Mouse (Mus musculus) heart, postnatal 0 days (tissue): ENCODE measurements around the gene Trappc6a. TPM values are rescaled to one million over a fixed set of nuclear protein-coding genes. Genes with fewer than 3 reads are reported as not detected.

ENCODE experiments used
- ATAC-seq: fragments of 200-750 bp; cut with Nextera tagmentation; 2 replicates; pipeline ENCODE4 v1.8.0; 2017; ENCODE audit warnings: low read depth, moderate number of reproducible peaks, moderate library complexity; ENCODE audit not compliant: insufficient read depth
- DNase-seq: peaks from one replicate; pipeline ENCODE4 v3.0.0-alpha.2; 2016; ENCODE audit warnings: low spot score
- H3K27ac ChIP-seq: fragments of 300-500 bp; sonication (generic); 2 replicates; pipeline ENCODE4 v1.5.1; 2014; ENCODE audit warnings: low read depth, mild to moderate bottlenecking
- H3K27me3 ChIP-seq: fragments of 300-500 bp; sonication (generic); 2 replicates; pipeline ENCODE4 v1.6.1; 2014; ENCODE audit warnings: low read length, mixed read lengths; ENCODE audit not compliant: control insufficient read depth, insufficient read depth
- H3K36me3 ChIP-seq: fragments of 300-500 bp; sonication (generic); replicated peaks from 2 replicates; pipeline ENCODE4 v1.6.1; 2014; ENCODE audit warnings: low read length, mixed read lengths; ENCODE audit not compliant: control insufficient read depth, insufficient read depth
- H3K4me1 ChIP-seq: fragments of 300-500 bp; sonication (generic); 2 replicates; pipeline ENCODE4 v1.6.1; 2014; ENCODE audit warnings: antibody characterized with exemption; ENCODE audit not compliant: control insufficient read depth, insufficient read depth
- H3K4me2 ChIP-seq: fragments of 300-500 bp; sonication (generic); 2 replicates; pipeline ENCODE4 v1.6.1; 2014; ENCODE audit warnings: low read depth, mild to moderate bottlenecking, low read length, moderate library complexity
- H3K4me3 ChIP-seq: fragments of 300-500 bp; sonication (generic); 2 replicates; pipeline ENCODE4 v1.5.1; 2014; ENCODE audit warnings: low read depth, low read length
- H3K9ac ChIP-seq: fragments of 300-500 bp; sonication (generic); replicated peaks from 2 replicates; pipeline ENCODE4 v1.6.1; 2014; ENCODE audit warnings: low read depth, low read length, mixed read lengths
- H3K9me3 ChIP-seq: fragments of 300-500 bp; sonication (generic); replicated peaks from 2 replicates; pipeline ENCODE4 v1.6.1; 2016; ENCODE audit warnings: low read length; ENCODE audit not compliant: control insufficient read depth
- CTCF ChIP-seq: IDR thresholded peaks from 2 replicates; pipeline ENCODE4 v1.5.1; 2016; ENCODE audit warnings: antibody characterized with exemption, control low read depth, low read depth
- EP300 ChIP-seq: IDR thresholded peaks from 2 replicates; pipeline ENCODE4 v1.6.1; 2016; ENCODE audit warnings: antibody characterized with exemption, low read depth
- WGBS: fragments of 180-500 bp; shearing (Covaris S2); extraction: QIAGEN DNeasy Blood & Tissue Kit; methylation state at CpG from one replicate; pipeline ENCODE4 v1.1.7; 2014; 5-methylcytosine and 5-hydroxymethylcytosine counted together
- polyA plus RNA-seq: library from polyadenylated mRNA; unstranded; fragments of >200 nt; fragmentation: Nextera tagmentation; extraction: Ambion mirVana; gene quantifications from 2 replicates; pipeline ENCODE4 v1.2.1, GENCODE M21; 2015
- total RNA-seq: library from RNA; depleted of rRNA; stranded (reverse); fragments of >200 nt; gene quantifications from 2 replicates; pipeline ENCODE4 v1.2.3, GENCODE M21; 2014; ENCODE audit warnings: low replicate concordance; rRNA removed

The Trappc6a gene
- total and polyA plus RNA-seq, 2 experiments from 2014 or later: 65.1 to 79.5 TPM

DNA sequence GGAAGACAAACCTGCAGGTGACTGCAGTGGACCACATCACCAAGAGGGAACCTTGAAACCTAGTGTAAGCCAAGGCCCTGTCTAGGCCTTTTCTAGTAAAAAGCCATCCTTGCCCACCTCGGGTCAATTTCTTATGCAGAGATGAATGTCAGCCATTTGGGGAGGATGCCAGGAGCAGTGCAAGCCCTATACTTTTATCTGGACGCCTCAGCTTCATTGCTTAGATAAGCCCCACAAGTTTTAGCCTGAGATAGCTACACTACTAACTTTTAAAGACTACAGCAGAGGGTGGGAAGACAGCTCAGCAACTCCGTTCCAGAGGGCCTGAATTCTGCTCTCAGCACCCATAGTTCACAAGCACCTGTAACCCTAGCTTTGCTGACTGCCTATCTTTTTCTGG, 55.7 kb downstream of the Trappc6a start:
- Histone ChIP-seq H3K9me3 (no peaks in the 10 kb centered on the region), H3K27ac (no peak overlapping the region), H3K36me3 (peaks cover 24% of the 10 kb centered on the region), H3K9ac (no peak overlapping the region), H3K27me3 (no peaks in the 10 kb centered on the region), H3K4me2 (no peak overlapping the region), H3K4me1 (peaks cover 21% of the 10 kb centered on the region; the same call in 1 of the 2 replicates), H3K4me3 (no peak overlapping the region)
- DNase-seq: no peak
- WGBS: 75% methylated on average over 3 of the region's 3 CpGs
- no peak for ATAC-seq
- TF ChIP-seq CTCF (no peak), EP300 (no peak)

DNA sequence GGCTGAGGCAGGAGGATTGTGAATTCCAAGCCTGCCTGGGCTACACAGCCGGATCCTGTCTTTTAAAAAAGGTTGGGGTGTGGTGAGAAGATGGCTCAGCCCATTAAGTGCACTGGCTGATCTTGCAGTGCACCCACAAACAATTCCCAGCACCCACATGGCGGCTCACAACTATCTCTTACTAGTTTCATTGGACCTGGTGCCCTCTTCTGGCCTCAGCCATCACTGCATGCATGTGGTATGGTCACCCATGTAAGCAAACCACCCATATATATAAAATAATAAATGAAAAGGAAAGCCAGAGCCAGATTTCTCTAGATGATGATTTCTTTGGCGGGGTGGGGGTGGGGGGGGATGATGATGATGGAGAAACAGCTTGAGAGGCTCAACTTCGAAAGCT, 56.3 kb downstream of the Trappc6a start:
- H3K4me3 ChIP-seq: no peak overlapping the region
- no peaks in the 10 kb centered on the region for H3K9me3 ChIP-seq
- H3K9ac ChIP-seq: no peak overlapping the region
- no peak overlapping the region for H3K4me2 ChIP-seq
- WGBS: 89% methylated on average over 4 of the region's 4 CpGs
- no peak for ATAC-seq
- H3K27me3 ChIP-seq: no peaks in the 10 kb centered on the region
- H3K27ac ChIP-seq: no peak overlapping the region
- peaks cover 15% of the 10 kb centered on the region; the same call in 1 of the 2 replicates for H3K4me1 ChIP-seq
- TF ChIP-seq CTCF (0 out of 2 replicates have a peak, but pooled peaks have one; percentile 11), EP300 (no peak)
- DNase-seq: no peak
- H3K36me3 ChIP-seq: peaks cover 28% of the 10 kb centered on the region

Other genes with a start within 250 kb of the Trappc6a start
- 115 and 127 TPM in 2 replicates for gene Vasp, start 236.6 kb upstream of the Trappc6a start, total RNA-seq
- gene Vasp, start 236.6 kb upstream of the Trappc6a start, polyA plus RNA-seq: 67.7 and 72.2 TPM in 2 replicates
- not detected in 2 replicates for gene Ppm1n, start 228.3 kb upstream of the Trappc6a start, total RNA-seq
- gene Ppm1n, start 228.3 kb upstream of the Trappc6a start, polyA plus RNA-seq: 0.47 and 0.56 TPM in 2 replicates
- gene Rtn2, start 225.8 kb upstream of the Trappc6a start, total RNA-seq: 80.7 and 108 TPM in 2 replicates
- 51.7 and 53.6 TPM in 2 replicates for gene Rtn2, start 225.8 kb upstream of the Trappc6a start, polyA plus RNA-seq
- 0.39 and 0.80 TPM in 2 replicates for gene Fosb, start 198.3 kb upstream of the Trappc6a start, total RNA-seq
- gene Fosb, start 198.3 kb upstream of the Trappc6a start, polyA plus RNA-seq: 0.05 and 0.10 TPM in 2 replicates
- gene Ercc1, start 163.6 kb upstream of the Trappc6a start, total RNA-seq: 26.2 and 40.5 TPM in 2 replicates
- gene Ercc1, start 163.6 kb upstream of the Trappc6a start, polyA plus RNA-seq: 55.2 and 61.0 TPM in 2 replicates
- 1.9 and 3.2 TPM in 2 replicates for gene Cd3eap, start 148.9 kb upstream of the Trappc6a start, total RNA-seq
- 11.1 and 11.7 TPM in 2 replicates for gene Cd3eap, start 148.9 kb upstream of the Trappc6a start, polyA plus RNA-seq
- gene Ppp1r13l, start 148.6 kb upstream of the Trappc6a start, total RNA-seq: 11.8 and 13.5 TPM in 2 replicates
- 12.0 and 14.0 TPM in 2 replicates for gene Ppp1r13l, start 148.6 kb upstream of the Trappc6a start, polyA plus RNA-seq
- 20.4 and 30.8 TPM in 2 replicates for gene Ercc2, start 126.4 kb upstream of the Trappc6a start, total RNA-seq
- gene Ercc2, start 126.4 kb upstream of the Trappc6a start, polyA plus RNA-seq: 4.9 and 6.0 TPM in 2 replicates
- 0.31 TPM in 1 of 2 replicates, not detected in the other for gene Klc3, start 104.3 kb upstream of the Trappc6a start, total RNA-seq
- gene Klc3, start 104.3 kb upstream of the Trappc6a start, polyA plus RNA-seq: 0.72 and 0.99 TPM in 2 replicates
- 4,715 and 5,632 TPM in 2 replicates for gene Ckm, start 103.6 kb upstream of the Trappc6a start, total RNA-seq
- 4,516 and 4,665 TPM in 2 replicates for gene Ckm, start 103.6 kb upstream of the Trappc6a start, polyA plus RNA-seq
- gene Mark4, start 49.6 kb upstream of the Trappc6a start, total RNA-seq: 16.0 and 26.4 TPM in 2 replicates
- gene Mark4, start 49.6 kb upstream of the Trappc6a start, polyA plus RNA-seq: 5.5 and 5.6 TPM in 2 replicates
- gene Exoc3l2, start 45.1 kb upstream of the Trappc6a start, total RNA-seq: 1.9 and 3.5 TPM in 2 replicates
- gene Exoc3l2, start 45.1 kb upstream of the Trappc6a start, polyA plus RNA-seq: 0.49 and 0.62 TPM in 2 replicates
- 9.3 and 11.9 TPM in 2 replicates for gene Bloc1s3, start within 50 bp of the Trappc6a start, total RNA-seq
- gene Bloc1s3, start within 50 bp of the Trappc6a start, polyA plus RNA-seq: 1.2 TPM in 2 replicates
- not detected in 2 replicates for gene Nkpd1, start 9.4 kb downstream of the Trappc6a start, total RNA-seq
- not detected in 2 replicates for gene Nkpd1, start 9.4 kb downstream of the Trappc6a start, polyA plus RNA-seq
- gene Ppp1r37, start 54.7 kb downstream of the Trappc6a start, total RNA-seq: 40.6 and 53.3 TPM in 2 replicates
- 11.4 and 12.6 TPM in 2 replicates for gene Ppp1r37, start 54.7 kb downstream of the Trappc6a start, polyA plus RNA-seq
- 0.12 and 3.6 TPM in 2 replicates for gene Zfp296, start 68.9 kb downstream of the Trappc6a start, total RNA-seq
- gene Zfp296, start 68.9 kb downstream of the Trappc6a start, polyA plus RNA-seq: 0.12 and 0.15 TPM in 2 replicates
- gene Gemin7, start 69.2 kb downstream of the Trappc6a start, total RNA-seq: 63.2 and 67.3 TPM in 2 replicates
- 114 and 115 TPM in 2 replicates for gene Gemin7, start 69.2 kb downstream of the Trappc6a start, polyA plus RNA-seq
- gene Clasrp, start 96.1 kb downstream of the Trappc6a start, total RNA-seq: 18.9 and 75.2 TPM in 2 replicates
- gene Clasrp, start 96.1 kb downstream of the Trappc6a start, polyA plus RNA-seq: 13.4 and 17.5 TPM in 2 replicates
- gene Relb, start 121.0 kb downstream of the Trappc6a start, total RNA-seq: 9.0 and 11.7 TPM in 2 replicates
- gene Relb, start 121.0 kb downstream of the Trappc6a start, polyA plus RNA-seq: 6.5 and 7.2 TPM in 2 replicates
- gene Clptm1, start 156.6 kb downstream of the Trappc6a start, total RNA-seq: 97.9 and 128 TPM in 2 replicates
- 68.5 and 71.5 TPM in 2 replicates for gene Clptm1, start 156.6 kb downstream of the Trappc6a start, polyA plus RNA-seq
- gene Apoc2, start 169.5 kb downstream of the Trappc6a start, total RNA-seq: not detected in 2 replicates
- 0.22 and 0.78 TPM in 2 replicates for gene Apoc2, start 169.5 kb downstream of the Trappc6a start, polyA plus RNA-seq
- 0.31 TPM in 1 of 2 replicates, not detected in the other for gene Gm44805, start 173.0 kb downstream of the Trappc6a start, total RNA-seq
- gene Gm44805, start 173.0 kb downstream of the Trappc6a start, polyA plus RNA-seq: not detected in 2 replicates
- not detected in 2 replicates for gene Apoc4, start 173.1 kb downstream of the Trappc6a start, total RNA-seq
- 0.18 TPM in 2 replicates for gene Apoc4, start 173.1 kb downstream of the Trappc6a start, polyA plus RNA-seq
- gene Apoc1, start 184.3 kb downstream of the Trappc6a start, total RNA-seq: not detected in 2 replicates
- 8.2 and 10.8 TPM in 2 replicates for gene Apoc1, start 184.3 kb downstream of the Trappc6a start, polyA plus RNA-seq
- gene Apoe, start 190.8 kb downstream of the Trappc6a start, total RNA-seq: 369 and 373 TPM in 2 replicates
- gene Apoe, start 190.8 kb downstream of the Trappc6a start, polyA plus RNA-seq: 471 and 552 TPM in 2 replicates
- 170 and 172 TPM in 2 replicates for gene Tomm40, start 207.0 kb downstream of the Trappc6a start, total RNA-seq
- gene Tomm40, start 207.0 kb downstream of the Trappc6a start, polyA plus RNA-seq: 164 and 166 TPM in 2 replicates
- gene Nectin2, start 242.1 kb downstream of the Trappc6a start, total RNA-seq: 76.5 and 81.3 TPM in 2 replicates
- 43.6 and 44.8 TPM in 2 replicates for gene Nectin2, start 242.1 kb downstream of the Trappc6a start, polyA plus RNA-seq